Mouse (Mus musculus) megakaryocyte, embryonic 14.5 days (primary cell): Measurements from ENCODE around the gene Olfr1333.

Experiments used
- FLI1 ChIP-seq: IDR thresholded peaks from 2 replicates; pipeline ENCODE4 v1.6.1; 2012; ENCODE audit warnings: low read length, inconsistent platforms, mixed read lengths
- GATA1 ChIP-seq: IDR thresholded peaks from 3 replicates; pipeline ENCODE4 v1.6.1; 2012; ENCODE audit warnings: mixed read lengths, low read length, inconsistent platforms, borderline replicate concordance

GRCm38 (mm10) chr4:118782486-118782885, 53.6 kb downstream of the Olfr1333 start, which contains the start of gene Olfr1337:
- TF ChIP-seq GATA1 (no peak), FLI1 (no peak)
